Mouse (Mus musculus): ENCODE results near the gene Sf3b6. TPM values are rescaled to one million over a fixed set of nuclear protein-coding genes. Genes with fewer than 3 reads are reported as not detected.

The Sf3b6 gene
- polyA plus RNA-seq, 1 experiment from 2014 or later, result 245 TPM

- Histone ChIP-seq H3K9ac (ENCODE audit: low read depth, low read length) (no peak overlapping the region), H3K36me3 (ENCODE audit: control insufficient read depth, insufficient read depth, low read length) (no peaks in the 10 kb centered on the region), H3K4me2 (ENCODE audit: low read depth, low read length) (no peak overlapping the region), H3K27me3 (replicated peaks; ENCODE audit: control insufficient read depth, insufficient read depth, low read length) (no peaks in the 10 kb centered on the region), H3K4me1 (ENCODE audit: control insufficient read depth, insufficient read depth, low read length) (peaks cover 13% of the 10 kb centered on the region; the same call in 1 of the 2 replicates), H3K4me3 (ENCODE audit: low read depth, low read length) (no peak overlapping the region), H3K27ac (replicated peaks; ENCODE audit: low read depth, low read length) (no peak overlapping the region), H3K9me3 (ENCODE audit: control insufficient read depth, low read length) (no peaks in the 10 kb centered on the region)
- DNase-seq (ENCODE audit: low spot score) (no peak), ATAC-seq (ENCODE audit: low read depth) (no peak)
- 85% methylated on average over 5 of the region's 5 CpGs for WGBS
Measured at GRCm38 (mm10) chr12:4871260-4871659, 53.9 kb downstream of the Sf3b6 start.

- Histone ChIP-seq H3K4me3 (ENCODE audit: low read depth, low read length) (no peak overlapping the region), H3K9ac (ENCODE audit: low read depth, low read length) (no peak overlapping the region), H3K36me3 (ENCODE audit: control insufficient read depth, insufficient read depth, low read length) (no peaks in the 10 kb centered on the region), H3K4me1 (ENCODE audit: control insufficient read depth, insufficient read depth, low read length) (peaks cover 13% of the 10 kb centered on the region; the same call in 1 of the 2 replicates), H3K9me3 (ENCODE audit: control insufficient read depth, low read length) (no peaks in the 10 kb centered on the region), H3K27me3 (replicated peaks; ENCODE audit: control insufficient read depth, insufficient read depth, low read length) (no peaks in the 10 kb centered on the region), H3K27ac (replicated peaks; ENCODE audit: low read depth, low read length) (no peak overlapping the region), H3K4me2 (ENCODE audit: low read depth, low read length) (no peak overlapping the region)
- WGBS, result 64% methylated on average over 4 of the region's 4 CpGs
- DNase-seq (ENCODE audit: low spot score) (no peak), ATAC-seq (ENCODE audit: low read depth) (no peak)
Measured at GRCm38 (mm10) chr12:4872273-4872672, 54.9 kb downstream of the Sf3b6 start.

GRCm38 (mm10) chr12:4872983-4873477, 55.7 kb downstream of the Sf3b6 start:
- Histone ChIP-seq H3K4me2 (ENCODE audit: low read depth, low read length) (no peak overlapping the region), H3K4me1 (ENCODE audit: control insufficient read depth, insufficient read depth, low read length) (peaks cover 13% of the 10 kb centered on the region; the same call in 1 of the 2 replicates), H3K27me3 (replicated peaks; ENCODE audit: control insufficient read depth, insufficient read depth, low read length) (no peaks in the 10 kb centered on the region), H3K4me3 (ENCODE audit: low read depth, low read length) (no peak overlapping the region), H3K9me3 (ENCODE audit: control insufficient read depth, low read length) (no peaks in the 10 kb centered on the region), H3K9ac (ENCODE audit: low read depth, low read length) (no peak overlapping the region), H3K36me3 (ENCODE audit: control insufficient read depth, insufficient read depth, low read length) (no peaks in the 10 kb centered on the region), H3K27ac (replicated peaks; ENCODE audit: low read depth, low read length) (no peak overlapping the region)
- WGBS, result 77% methylated on average over 5 of the region's 5 CpGs
- ATAC-seq (ENCODE audit: low read depth), result no peak
- DNase-seq (ENCODE audit: low spot score), result no peak

- Histone ChIP-seq H3K4me1 (ENCODE audit: control insufficient read depth, insufficient read depth, low read length) (peaks cover 13% of the 10 kb centered on the region; the same call in 1 of the 2 replicates), H3K27me3 (replicated peaks; ENCODE audit: control insufficient read depth, insufficient read depth, low read length) (no peaks in the 10 kb centered on the region), H3K27ac (replicated peaks; ENCODE audit: low read depth, low read length) (no peak overlapping the region), H3K9me3 (ENCODE audit: control insufficient read depth, low read length) (no peaks in the 10 kb centered on the region), H3K4me3 (ENCODE audit: low read depth, low read length) (no peak overlapping the region), H3K36me3 (ENCODE audit: control insufficient read depth, insufficient read depth, low read length) (no peaks in the 10 kb centered on the region), H3K4me2 (ENCODE audit: low read depth, low read length) (peak overlapping the region; percentile 82), H3K9ac (ENCODE audit: low read depth, low read length) (no peak overlapping the region)
- WGBS, result 77% methylated on average over 6 of the region's 6 CpGs
- ATAC-seq (ENCODE audit: low read depth) (no peak), DNase-seq (ENCODE audit: low spot score) (no peak)
Measured at GRCm38 (mm10) chr12:4873531-4873930, 56.2 kb downstream of the Sf3b6 start.

GRCm38 (mm10) chr12:4874161-4874927, 57.0 kb downstream of the Sf3b6 start, which contains the start of gene Mfsd2b:
Gene Mfsd2b (minus strand): TSS chr12:4874359.
- H3K4me1 ChIP-seq (ENCODE audit: control insufficient read depth, insufficient read depth, low read length), result peaks cover 13% of the 10 kb centered on the region; the same call in 1 of the 2 replicates
- peaks cover 7% of the 10 kb centered on the region for H3K36me3 ChIP-seq (ENCODE audit: control insufficient read depth, insufficient read depth, low read length)
- peak within 1 kb of the TSS; percentile 58 for H3K9ac ChIP-seq (ENCODE audit: low read depth, low read length)
- no peak within 1 kb of the TSS for H3K27ac ChIP-seq (replicated peaks; ENCODE audit: low read depth, low read length)
- H3K27me3 ChIP-seq (replicated peaks; ENCODE audit: control insufficient read depth, insufficient read depth, low read length), result no peaks in the 10 kb centered on the region
- peak within 1 kb of the TSS; percentile 82 for H3K4me2 ChIP-seq (ENCODE audit: low read depth, low read length)
- DNase-seq (ENCODE audit: low spot score) (peak; percentile 90), ATAC-seq (ENCODE audit: low read depth) (peak; percentile 92)
- WGBS, result 3% methylated on average over 23 of the region's 24 CpGs
- peak within 1 kb of the TSS; percentile 39 for H3K4me3 ChIP-seq (ENCODE audit: low read depth, low read length)
- H3K9me3 ChIP-seq (ENCODE audit: control insufficient read depth, low read length), result no peaks in the 10 kb centered on the region

- Histone ChIP-seq H3K4me3 (ENCODE audit: low read depth, low read length) (no peak overlapping the region), H3K4me2 (ENCODE audit: low read depth, low read length) (no peak overlapping the region), H3K4me1 (ENCODE audit: control insufficient read depth, insufficient read depth, low read length) (peaks cover 13% of the 10 kb centered on the region; the same call in 1 of the 2 replicates), H3K27me3 (replicated peaks; ENCODE audit: control insufficient read depth, insufficient read depth, low read length) (no peaks in the 10 kb centered on the region), H3K36me3 (ENCODE audit: control insufficient read depth, insufficient read depth, low read length) (peaks cover 12% of the 10 kb centered on the region), H3K9me3 (ENCODE audit: control insufficient read depth, low read length) (no peaks in the 10 kb centered on the region), H3K9ac (ENCODE audit: low read depth, low read length) (no peak overlapping the region), H3K27ac (replicated peaks; ENCODE audit: low read depth, low read length) (no peak overlapping the region)
- ATAC-seq (ENCODE audit: low read depth), result no peak
- WGBS, result 83% methylated on average over 8 of the region's 8 CpGs
- DNase-seq (ENCODE audit: low spot score), result no peak
Measured at GRCm38 (mm10) chr12:4875623-4876022, 58.3 kb downstream of the Sf3b6 start.

Other genes starting within 250 kb of the Sf3b6 start
- gene Itsn2, start 224.9 kb upstream of the Sf3b6 start, polyA plus RNA-seq (2014; fragmentation: Nextera tagmentation; extraction: Ambion mirVana), result 43.6 and 44.0 TPM in 2 replicates
- gene Gm3625, start 224.6 kb upstream of the Sf3b6 start, polyA plus RNA-seq (2014; fragmentation: Nextera tagmentation; extraction: Ambion mirVana), result not detected in 2 replicates
- gene Fam228a, start 79.1 kb upstream of the Sf3b6 start, polyA plus RNA-seq (2014; fragmentation: Nextera tagmentation; extraction: Ambion mirVana), result 0.25 and 0.56 TPM in 2 replicates
- 5.0 and 5.4 TPM in 2 replicates for gene Pfn4, start 48.5 kb upstream of the Sf3b6 start, polyA plus RNA-seq (2014; fragmentation: Nextera tagmentation; extraction: Ambion mirVana)
- 3.2 and 4.9 TPM in 2 replicates for gene Fam228b, start 48.3 kb upstream of the Sf3b6 start, polyA plus RNA-seq (2014; fragmentation: Nextera tagmentation; extraction: Ambion mirVana)
- gene Fkbp1b, start 24.0 kb downstream of the Sf3b6 start, polyA plus RNA-seq (2014; fragmentation: Nextera tagmentation; extraction: Ambion mirVana), result 33.4 and 38.0 TPM in 2 replicates
- 10.4 and 11.7 TPM in 2 replicates for gene Wdcp, start 25.8 kb downstream of the Sf3b6 start, polyA plus RNA-seq (2014; fragmentation: Nextera tagmentation; extraction: Ambion mirVana)
- gene Mfsd2b, start 56.8 kb downstream of the Sf3b6 start, polyA plus RNA-seq (2014; fragmentation: Nextera tagmentation; extraction: Ambion mirVana), result 0.70 and 0.87 TPM in 2 replicates
- gene Ubxn2a, start 90.2 kb downstream of the Sf3b6 start, polyA plus RNA-seq (2014; fragmentation: Nextera tagmentation; extraction: Ambion mirVana), result 20.3 and 23.3 TPM in 2 replicates
- gene Atad2b, start 99.8 kb downstream of the Sf3b6 start, polyA plus RNA-seq (2014; fragmentation: Nextera tagmentation; extraction: Ambion mirVana), result 13.6 and 14.7 TPM in 2 replicates

Data from embryonic facial prominence, embryonic 14.5 days (tissue).